Mouse (Mus musculus): ENCODE results near the gene Hdc.

DNA sequence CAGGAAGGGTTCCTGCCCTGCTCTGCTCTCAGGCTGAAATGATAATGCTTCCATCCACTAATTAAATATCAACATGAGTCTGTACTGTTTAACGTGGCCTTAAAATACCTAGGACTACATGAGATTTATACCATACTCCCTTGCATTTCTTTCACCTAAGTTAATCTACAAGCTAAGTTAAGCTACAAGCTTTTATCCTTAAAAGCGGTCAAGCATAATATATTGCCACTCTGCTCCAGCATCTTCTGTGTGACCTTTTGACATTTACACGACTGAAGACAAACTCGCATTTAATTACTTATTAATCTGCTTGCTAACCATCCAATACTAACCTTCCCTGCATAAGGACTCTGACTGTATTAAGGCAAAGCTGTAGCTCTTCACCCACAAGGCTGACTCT is 33.8 kb upstream of the Hdc start:
- TF ChIP-seq CTCF (IDR thresholded peaks at IDR 0.05; ENCODE audit: low read depth, low read length) (no peak), POLR2A (IDR thresholded peaks at IDR 0.05; ENCODE audit: extremely low read depth, insufficient read depth, low read length) (no peak)
